Mouse (Mus musculus) lung, adult 18-20 months (tissue): ENCODE measurements around the gene Clec4a4.
"Not testable (repeated sequence)": the region's sequence is repeated elsewhere in the genome, so short reads cannot be mapped to it uniquely, and the experiment has no call there.

Experiments
- DNase-seq, 2 experiments: peaks; one replicate each; pipeline ENCODE4 v3.0.0; 2022; ENCODE audit warnings: mixed read lengths in 2 of 2

Gene Clec4a4

DNA sequence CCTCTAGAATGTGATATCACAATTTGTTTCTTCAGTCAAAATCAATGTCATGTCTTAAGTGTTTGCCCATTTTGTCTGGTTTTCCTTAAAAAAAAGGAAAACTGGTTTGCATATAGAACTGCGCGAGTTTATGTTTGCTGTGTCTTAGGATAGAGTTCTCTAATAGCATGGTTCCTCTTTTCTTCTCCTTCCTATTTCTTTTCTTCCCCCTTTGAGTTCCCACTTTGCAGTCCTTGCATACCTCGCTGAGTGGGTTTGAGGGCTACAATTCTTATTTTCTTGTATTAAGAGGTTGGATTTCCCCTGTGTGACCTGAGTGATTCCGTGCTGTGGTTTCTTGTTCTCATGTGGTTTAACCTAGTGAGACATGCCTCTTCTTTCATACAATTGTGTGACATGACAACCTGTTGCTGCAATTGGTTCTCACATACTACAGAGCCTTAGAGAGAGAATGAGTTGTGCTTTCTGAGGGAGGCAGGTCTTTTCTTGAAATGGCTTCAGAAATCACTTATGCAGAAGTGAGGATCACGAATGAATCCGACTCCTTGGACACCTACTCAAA lies at the start of gene Clec4a4:
Gene Clec4a4, plus strand, starts transcription at position 492 of the 562 bp plus-strand sequence.
- DNase-seq: no peak

- DNase-seq: no peak
Observed at GRCm38 (mm10) chr6:122946760-122947159, 43.4 kb upstream of the Clec4a4 start.

- DNase-seq: peak; percentile 29 to 37
Observed at GRCm38 (mm10) chr6:122952401-122952800, 37.8 kb upstream of the Clec4a4 start, which contains the start of gene Clec4a3. Gene Clec4a3, plus strand, starts transcription at chr6:122952515.

- no peak for DNase-seq
Observed at GRCm38 (mm10) chr6:122964562-122964961, 25.6 kb upstream of the Clec4a4 start.

GRCm38 (mm10) chr6:122969048-122969447 lies 21.1 kb upstream of the Clec4a4 start:
- no peak for DNase-seq

DNA sequence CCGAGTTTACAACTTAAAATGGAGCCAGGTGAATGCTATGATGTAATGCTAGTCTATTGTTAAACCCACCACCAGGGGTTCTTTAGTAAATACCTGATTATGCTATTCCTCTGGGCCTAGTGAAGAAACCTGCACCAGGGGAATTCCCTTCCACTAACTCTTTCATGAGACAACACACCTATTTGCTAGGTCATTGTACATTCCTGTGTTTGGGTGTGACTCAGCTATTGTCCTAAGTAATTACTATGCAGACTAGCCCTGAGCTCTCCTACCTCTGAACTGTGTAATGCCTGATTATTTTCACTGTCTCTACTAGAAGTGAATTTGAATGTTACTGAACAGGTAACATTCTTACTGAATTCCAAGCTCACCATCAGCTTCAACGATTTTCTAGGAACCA lies 14.5 kb downstream of the Clec4a4 start:
- not testable (repeated sequence) for DNase-seq

DNA sequence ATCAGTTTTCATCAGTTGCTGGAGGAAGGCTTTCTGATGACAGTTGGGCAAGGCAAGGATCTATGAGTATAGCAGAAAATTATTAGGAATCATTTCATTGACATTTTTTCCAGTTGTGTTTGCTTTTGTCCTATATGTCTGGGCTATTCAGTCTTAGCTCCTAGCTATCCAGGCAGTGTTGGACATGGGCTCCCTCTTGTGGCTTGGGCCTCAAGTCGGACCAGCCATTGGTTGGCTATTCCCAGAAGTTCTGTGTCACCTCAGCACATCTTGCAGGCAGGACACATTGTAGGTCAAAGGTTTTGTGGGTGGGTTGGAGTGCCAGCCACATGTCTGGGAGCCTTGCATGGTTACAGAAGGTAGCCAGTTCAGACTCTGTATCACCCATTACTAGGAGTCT lies 15.4 kb downstream of the Clec4a4 start:
- peak in 1 of 2 experiments; percentile 6 for DNase-seq

- peak in 1 of 2 experiments; percentile 12 for DNase-seq
Observed at GRCm38 (mm10) chr6:123049742-123050372, 59.7 kb downstream of the Clec4a4 start, which contains the start of gene Clec4b1. Gene Clec4b1, plus strand, starts transcription at chr6:123049962.
